Mouse (Mus musculus) MEL (cell line): ENCODE data around the gene Cblb. TPM values are rescaled to one million over a fixed set of nuclear protein-coding genes. Genes with fewer than 3 reads are reported as not detected.

ENCODE experiments used
- DNase-seq: peaks from one replicate; pipeline ENCODE4 v3.0.0; 2011; ENCODE audit warnings: low read depth, low spot score
- H3K27ac ChIP-seq: 2 replicates; pipeline ENCODE4 v1.5.1; 2012; ENCODE audit warnings: low read depth, mild to moderate bottlenecking, control low read depth, low read length, moderate library complexity; ENCODE audit not compliant: control insufficient read depth
- H3K27me3 ChIP-seq, 2 experiments: fragments of 150-350 bp in 1 of 2; sonication (generic) in 1 of 2; 2 replicates each; pipeline ENCODE4 v1.6.1; 2012; ENCODE audit warnings: low read length in 2 of 2, mild to moderate bottlenecking in 2 of 2, improper control_type of control experiment in 1 of 2, moderate library complexity in 1 of 2; ENCODE audit not compliant: insufficient read depth in 2 of 2, control insufficient read depth in 1 of 2
- H3K36me3 ChIP-seq, 2 experiments: 2 replicates each; pipeline ENCODE4 v1.6.1; 2012 to 2014; ENCODE audit warnings: low read length in 2 of 2, improper control_type of control experiment in 1 of 2, inconsistent platforms in 1 of 2, mild to moderate bottlenecking in 1 of 2; ENCODE audit not compliant: insufficient read depth in 2 of 2, control insufficient read depth in 1 of 2
- H3K4me1 ChIP-seq, 2 experiments: fragments of 150-350 bp in 1 of 2; sonication (generic) in 1 of 2; 2 replicates each; pipeline ENCODE4 v1.6.1; 2012; ENCODE audit warnings: low read length in 2 of 2, improper control_type of control experiment in 1 of 2, mild to moderate bottlenecking in 1 of 2; ENCODE audit not compliant: insufficient read depth in 2 of 2, control insufficient read depth in 1 of 2
- H3K4me3 ChIP-seq, 2 experiments: fragments of 150-350 bp in 1 of 2; sonication (generic) in 1 of 2; 2 replicates each; pipeline ENCODE4 v1.5.1; 2012; ENCODE audit warnings: low read depth in 2 of 2, low read length in 2 of 2, mild to moderate bottlenecking in 2 of 2, moderate library complexity in 2 of 2, control low read depth in 1 of 2, improper control_type of control experiment in 1 of 2; ENCODE audit not compliant: control insufficient read depth in 1 of 2, insufficient read depth in 1 of 2
- H3K79me2 ChIP-seq: 2 replicates; pipeline ENCODE4 v1.6.1; 2012; ENCODE audit warnings: mild to moderate bottlenecking, low read length, moderate library complexity; ENCODE audit not compliant: control insufficient read depth, poor library complexity, insufficient read depth
- H3K9ac ChIP-seq: 2 replicates; pipeline ENCODE4 v1.6.1; 2012; ENCODE audit warnings: low read depth, mild to moderate bottlenecking, control low read depth, low read length, moderate library complexity; ENCODE audit not compliant: control insufficient read depth, poor library complexity, severe bottlenecking
- H3K9me3 ChIP-seq: fragments of 150-350 bp; sonication (generic); replicated peaks from 2 replicates; pipeline ENCODE4 v1.6.1; 2012; ENCODE audit warnings: mild to moderate bottlenecking, low read length, improper control_type of control experiment, moderate library complexity; ENCODE audit not compliant: insufficient read depth
- CTCF ChIP-seq, 3 experiments: IDR thresholded peaks in 2 of 3; conservative IDR thresholded peaks in 1 of 3; 2 replicates each; pipeline ENCODE4 v1.5.1; 2011 to 2012; ENCODE audit warnings: low read length in 3 of 3, low read depth in 2 of 3, mild to moderate bottlenecking in 2 of 3, improper control_type of control experiment in 1 of 3, inconsistent platforms in 1 of 3, mixed read lengths in 1 of 3, moderate library complexity in 1 of 3; ENCODE audit not compliant: control insufficient read depth in 1 of 3, insufficient read depth in 1 of 3, poor library complexity in 1 of 3, severe bottlenecking in 1 of 3
- E2F4 ChIP-seq: IDR thresholded peaks from 2 replicates; pipeline ENCODE4 v1.6.1; 2011; ENCODE audit warnings: low read depth, low read length, improper control_type of control experiment, borderline replicate concordance
- ELF1 ChIP-seq: IDR thresholded peaks from 2 replicates; pipeline ENCODE4 v1.6.1; 2014; ENCODE audit warnings: low read depth, mild to moderate bottlenecking, inconsistent platforms, low read length, improper control_type of control experiment, moderate library complexity
- ETS1 ChIP-seq: IDR thresholded peaks from 2 replicates; pipeline ENCODE4 v1.6.1; 2012; ENCODE audit warnings: low read depth, mild to moderate bottlenecking, inconsistent platforms, low read length, improper control_type of control experiment, moderate library complexity
- GATA1 ChIP-seq: IDR thresholded peaks from 2 replicates; pipeline ENCODE4 v1.6.1; 2011; ENCODE audit warnings: low read depth, low read length, improper control_type of control experiment
- HCFC1 ChIP-seq: IDR thresholded peaks from 2 replicates; pipeline ENCODE4 v1.6.1; 2012; ENCODE audit warnings: low read depth, mild to moderate bottlenecking, inconsistent platforms, low read length, improper control_type of control experiment, moderate library complexity
- JUND ChIP-seq: IDR thresholded peaks from 2 replicates; pipeline ENCODE4 v1.6.1; 2011; ENCODE audit warnings: low read depth, mild to moderate bottlenecking, improper control_type of control experiment, low read length
- MAX ChIP-seq: IDR thresholded peaks from 2 replicates; pipeline ENCODE4 v1.6.1; 2011; ENCODE audit warnings: low read length, improper control_type of control experiment
- MEF2A ChIP-seq: IDR thresholded peaks from 2 replicates; pipeline ENCODE4 v1.6.1; 2014; ENCODE audit warnings: low read depth, mild to moderate bottlenecking, inconsistent platforms, low read length, improper control_type of control experiment; ENCODE audit not compliant: poor library complexity, insufficient replicate concordance, severe bottlenecking; ENCODE audit errors: extremely low read depth
- NELFE ChIP-seq: IDR thresholded peaks from 2 replicates; pipeline ENCODE4 v1.6.1; 2011; ENCODE audit warnings: low read depth, low read length, improper control_type of control experiment
- POLR2A ChIP-seq, 2 experiments: IDR thresholded peaks; 2 replicates each; pipeline ENCODE4 v1.6.1; 2011 to 2012; ENCODE audit warnings: low read length in 2 of 2, mild to moderate bottlenecking in 2 of 2, control low read depth in 1 of 2, improper control_type of control experiment in 1 of 2, low read depth in 1 of 2, moderate library complexity in 1 of 2; ENCODE audit not compliant: control insufficient read depth in 1 of 2, insufficient read depth in 1 of 2, poor library complexity in 1 of 2
- POLR2AphosphoS2 ChIP-seq: IDR thresholded peaks from 2 replicates; pipeline ENCODE4 v1.6.1; 2011; ENCODE audit warnings: low read length, improper control_type of control experiment
- POLR2AphosphoS5 ChIP-seq: IDR thresholded peaks from 2 replicates; pipeline ENCODE4 v1.6.1; 2012; ENCODE audit warnings: low read depth, borderline replicate concordance, mild to moderate bottlenecking, inconsistent platforms, low read length, moderate library complexity, mixed read lengths
- RAD21 ChIP-seq: IDR thresholded peaks from 2 replicates; pipeline ENCODE4 v1.6.1; 2011; ENCODE audit warnings: mild to moderate bottlenecking, low read depth, low read length, improper control_type of control experiment
- TAL1 ChIP-seq: IDR thresholded peaks from 2 replicates; pipeline ENCODE4 v1.6.1; 2012; ENCODE audit warnings: mild to moderate bottlenecking, inconsistent platforms, low read length, moderate library complexity, mixed read lengths
- ZC3H11A ChIP-seq: IDR thresholded peaks from 2 replicates; pipeline ENCODE4 v1.6.1; 2012; ENCODE audit warnings: low read depth, mild to moderate bottlenecking, inconsistent platforms, low read length, improper control_type of control experiment
- ZNF384 ChIP-seq: IDR thresholded peaks from 2 replicates; pipeline ENCODE4 v1.6.1; 2012; ENCODE audit warnings: low read depth, mild to moderate bottlenecking, inconsistent platforms, low read length, improper control_type of control experiment
- polyA plus RNA-seq, 2 experiments: library from polyadenylated mRNA; stranded (reverse) in 1 of 2; unstranded in 1 of 2; fragments of >175 nt in 1 of 2; fragments of >200 nt in 1 of 2; gene quantifications; 2 replicates each; pipeline versions ENCODE4 v1.2.1 to v1.2.4; 2012; ENCODE audit warnings: low replicate concordance in 2 of 2, low read depth in 1 of 2; ENCODE audit not compliant: insufficient read length in 2 of 2, insufficient read depth in 1 of 2, missing spikeins in 1 of 2
- total RNA-seq: library from RNA; depleted of rRNA; stranded (reverse); fragments of 300-350 nt; gene quantifications from 2 replicates; pipeline ENCODE4 v1.2.3, GENCODE M21; 2012

Gene Cblb
- total and polyA plus RNA-seq, 3 experiments, result 1.5 to 5.7 TPM; not detected in 1

DNA sequence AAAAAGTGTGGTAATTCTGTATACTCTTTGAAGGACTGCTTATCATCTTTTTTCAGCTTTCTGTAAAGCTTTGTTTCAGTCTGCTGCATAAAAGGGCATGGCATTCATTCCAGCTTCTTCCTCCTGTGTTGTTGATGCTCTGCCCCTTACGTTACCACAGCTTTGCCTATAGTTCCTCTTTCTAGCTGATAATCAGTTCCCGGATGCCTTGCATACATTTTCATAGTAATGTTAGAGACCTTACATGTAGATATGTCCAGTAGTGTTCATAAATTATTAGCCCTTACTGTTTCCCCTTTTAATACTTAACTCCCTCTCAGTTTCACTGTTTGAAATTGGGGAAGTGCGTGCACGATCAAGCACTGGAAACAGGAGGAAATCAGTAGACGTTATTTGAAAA, 113.8 kb downstream of the Cblb start (continued):
- TF ChIP-seq ZC3H11A, result no peak
- peak; percentile 74 for TF ChIP-seq TAL1
- peak; percentile 54 for TF ChIP-seq MAX
- TF ChIP-seq GATA1, result peak; percentile 80
- peak; percentile 52 for TF ChIP-seq ZNF384
- TF ChIP-seq NELFE, result no peak
- TF ChIP-seq HCFC1, result peak; percentile 38; the same call in 1 of the 2 replicates
- TF ChIP-seq MEF2A, result no peak
- TF ChIP-seq POLR2AphosphoS2, result no peak
- TF ChIP-seq ELF1, result peak; percentile 60
- no peak for TF ChIP-seq E2F4
- no peak; the same call in 1 of the 2 replicates for TF ChIP-seq RAD21

DNA sequence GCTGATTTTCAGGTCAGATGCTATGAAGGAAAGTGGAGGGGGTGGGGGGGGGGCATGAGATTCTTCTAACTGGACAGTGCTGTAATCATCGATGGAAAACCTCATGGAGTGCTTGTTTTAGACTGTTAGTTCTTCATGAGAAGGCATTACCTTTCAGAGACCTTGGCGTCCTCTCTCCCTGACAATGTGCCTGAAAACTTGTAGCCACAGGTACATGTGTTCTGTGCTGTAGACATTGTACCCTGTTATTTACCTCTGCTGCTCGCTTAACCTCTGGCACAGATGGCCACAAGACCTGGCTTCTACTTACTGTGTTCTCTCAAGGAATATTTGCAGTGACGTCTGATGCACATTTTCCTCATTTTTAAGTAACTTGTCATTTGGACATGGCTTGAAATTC, 114.5 kb downstream of the Cblb start:
- Histone ChIP-seq H3K27ac (peak overlapping the region; percentile 76), H3K4me1 (peaks cover 8 to 12% of the 10 kb centered on the region in 2 experiments), H3K9ac (peak overlapping the region; percentile 40), H3K79me2 (no peaks in the 10 kb centered on the region), H3K27me3 (no peaks in the 10 kb centered on the region), H3K36me3 (peaks cover 0 to 16% of the 10 kb centered on the region in 2 experiments; a peak in 2 of 4 replicates), H3K4me3 (peak overlapping the region in 1 of 2 experiments; percentile 18; a peak in 2 of 4 replicates), H3K9me3 (no peaks in the 10 kb centered on the region)
- peak; percentile 30 for DNase-seq
- TF ChIP-seq POLR2AphosphoS5 (no peak), POLR2A (IDR thresholded peaks at IDR 0.05; ENCODE audit: control insufficient read depth in 1 of 2, insufficient read depth in 1 of 2, low read depth in 1 of 2, low read length in 2 of 2, poor library complexity in 1 of 2) (no peak)

DNA sequence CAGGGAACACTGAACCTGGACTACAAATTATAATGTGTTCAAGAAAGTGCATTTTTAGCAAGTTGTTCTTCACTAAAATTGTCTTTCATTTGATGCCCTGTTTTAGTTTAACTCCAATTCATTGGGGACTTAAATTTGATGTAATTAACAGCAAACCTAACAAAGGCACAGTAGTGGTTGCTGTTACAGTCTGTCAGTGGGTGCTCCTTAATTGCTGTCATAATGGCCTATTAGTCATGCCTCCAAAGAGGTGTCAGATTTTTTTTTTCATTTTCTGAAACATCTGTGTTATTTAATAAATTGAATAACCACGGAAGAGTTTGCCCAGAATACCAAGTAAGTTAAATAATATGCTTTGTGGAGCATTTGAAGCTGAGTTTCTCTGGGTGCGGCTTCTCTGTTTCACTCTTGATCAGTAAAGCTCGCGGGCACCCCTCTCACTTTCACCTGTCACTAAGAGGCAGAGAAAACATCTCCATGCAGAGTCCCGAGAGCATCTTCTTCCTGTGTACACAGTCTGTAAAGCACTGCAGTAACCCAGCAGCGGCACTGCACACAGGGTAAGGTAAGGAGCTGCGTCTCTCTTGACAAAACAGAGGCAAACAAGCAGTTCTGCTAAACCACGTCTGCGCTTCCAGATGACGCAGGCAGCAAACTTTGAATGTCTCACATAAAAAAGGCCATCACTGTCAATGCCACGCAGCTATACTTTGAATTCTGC, 116.1 kb downstream of the Cblb start:
- H3K4me1 ChIP-seq, result peaks cover 8 to 12% of the 10 kb centered on the region in 2 experiments
- TF ChIP-seq ETS1 (no peak), POLR2AphosphoS5 (no peak), MEF2A (no peak), CTCF (IDR thresholded peaks at IDR 0.05 in 2 of 3, conservative IDR thresholded peaks at IDR 0.05 in 1 of 3; ENCODE audit: control insufficient read depth in 1 of 3, insufficient read depth in 1 of 3, low read depth in 2 of 3, low read length in 3 of 3, poor library complexity in 1 of 3, severe bottlenecking in 1 of 3) (no peak), HCFC1 (no peak), JUND (no peak)

More for the DNA sequence above, 116.1 kb downstream of the Cblb start:
- no peaks in the 10 kb centered on the region for H3K9me3 ChIP-seq
- DNase-seq, result no peak
- no peaks in the 10 kb centered on the region for H3K27me3 ChIP-seq
- H3K9ac ChIP-seq, result no peak overlapping the region
- peaks cover 0 to 16% of the 10 kb centered on the region in 2 experiments; a peak in 2 of 4 replicates for H3K36me3 ChIP-seq
- no peak overlapping the region for H3K27ac ChIP-seq
- no peak overlapping the region for H3K4me3 ChIP-seq
- H3K79me2 ChIP-seq, result no peaks in the 10 kb centered on the region
